Mouse (Mus musculus) intestine, embryonic 14.5 days (tissue): Measurements from ENCODE around the gene Atp5l. TPM values are rescaled to one million over a fixed set of nuclear protein-coding genes. Genes with fewer than 3 reads are reported as not detected.

Experiments
- polyA plus RNA-seq: library from polyadenylated mRNA; unstranded; fragments of >200 nt; fragmentation: Nextera tagmentation; extraction: Ambion mirVana; gene quantifications from 2 replicates; pipeline ENCODE4 v1.2.1, GENCODE M21; 2014

The Atp5l gene
- polyA plus RNA-seq, 1 experiment from 2014 or later: 905 TPM

Other genes starting within 250 kb of the Atp5l start
- gene Treh, start 247.5 kb downstream of the Atp5l start, polyA plus RNA-seq: not detected in 2 replicates
- 21.4 and 22.6 TPM in 2 replicates for gene Phldb1, start 185.5 kb downstream of the Atp5l start, polyA plus RNA-seq
- 188 and 192 TPM in 2 replicates for gene Arcn1, start 152.9 kb downstream of the Atp5l start, polyA plus RNA-seq
- gene Ift46, start 152.8 kb downstream of the Atp5l start, polyA plus RNA-seq: 87.8 and 96.0 TPM in 2 replicates
- 3.3 and 3.9 TPM in 2 replicates for gene Tmem25, start 121.4 kb downstream of the Atp5l start, polyA plus RNA-seq
- 1.5 and 2.7 TPM in 2 replicates for gene Ttc36, start 117.7 kb downstream of the Atp5l start, polyA plus RNA-seq
- gene Kmt2a, start 39.4 kb downstream of the Atp5l start, polyA plus RNA-seq: 10.4 and 14.7 TPM in 2 replicates
- gene Ube4a, start 44.9 kb upstream of the Atp5l start, polyA plus RNA-seq: 28.0 and 31.3 TPM in 2 replicates
- gene Cd3g, start 59.7 kb upstream of the Atp5l start, polyA plus RNA-seq: 0.35 and 0.55 TPM in 2 replicates
- gene Cd3d, start 61.0 kb upstream of the Atp5l start, polyA plus RNA-seq: not detected in 2 replicates
- gene Cd3e, start 88.9 kb upstream of the Atp5l start, polyA plus RNA-seq: 0.49 TPM in 1 of 2 replicates, not detected in the other
- 26.7 and 27.0 TPM in 2 replicates for gene Mpzl2, start 119.1 kb upstream of the Atp5l start, polyA plus RNA-seq
- gene Mpzl3, start 134.4 kb upstream of the Atp5l start, polyA plus RNA-seq: 6.3 and 6.5 TPM in 2 replicates
- gene Jaml, start 158.4 kb upstream of the Atp5l start, polyA plus RNA-seq: 42.7 and 49.4 TPM in 2 replicates
- 3.7 and 3.8 TPM in 2 replicates for gene Scn2b, start 197.0 kb upstream of the Atp5l start, polyA plus RNA-seq
- not detected in 2 replicates for gene Scn4b, start 217.7 kb upstream of the Atp5l start, polyA plus RNA-seq